Mouse (Mus musculus) T-helper 2 cell (primary cell): Measurements from ENCODE around the gene Pllp.

Experiments
- in situ Hi-C: fragments of 300-600 bp; cut with MboI, MseI; formaldehyde crosslinking; loops from one replicate; pipeline ENCODE4 v1.15.1; 2025; ENCODE audit warnings: high pct_unique_total_duplicates

Gene Pllp

DNA sequence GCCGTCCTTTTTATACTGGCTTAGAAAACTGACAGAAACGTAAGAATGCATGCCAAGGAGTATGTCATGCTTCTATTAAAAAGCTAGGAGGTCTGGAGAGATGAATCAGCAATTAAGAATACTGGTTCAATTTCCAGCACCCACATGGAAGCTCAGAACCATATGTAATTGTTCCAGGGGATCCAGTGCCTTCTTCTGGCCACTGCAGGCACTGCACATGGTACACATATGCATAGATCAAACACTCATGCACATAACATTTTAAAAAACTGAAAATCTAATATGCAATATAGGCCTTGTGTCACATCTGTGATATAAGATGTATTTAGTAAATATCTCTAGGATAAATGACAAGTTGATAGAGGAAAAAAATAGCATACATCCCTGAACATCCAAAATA, 38.0 kb downstream of the Pllp start:
- in situ Hi-C loops: no loop called here

DNA sequence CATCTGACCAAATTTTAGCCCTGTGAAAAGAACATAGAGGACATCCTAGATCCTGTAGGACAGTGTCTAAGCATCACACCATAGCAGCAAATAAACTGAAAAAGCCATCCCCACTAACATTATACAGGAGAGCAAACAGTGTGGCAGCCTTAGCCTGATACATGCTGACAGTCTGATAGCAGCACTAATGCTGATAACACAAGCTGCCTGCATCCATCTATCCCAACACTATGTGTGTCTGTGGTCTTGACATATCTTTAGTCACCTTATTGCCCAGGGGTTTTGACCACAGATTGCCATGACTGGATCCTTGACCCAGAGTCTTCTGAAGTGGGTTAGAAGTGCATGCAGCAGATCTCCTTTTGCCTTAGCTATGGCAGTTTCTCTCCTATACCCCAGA, 41.1 kb downstream of the Pllp start:
- in situ Hi-C loops: no loop called here

DNA sequence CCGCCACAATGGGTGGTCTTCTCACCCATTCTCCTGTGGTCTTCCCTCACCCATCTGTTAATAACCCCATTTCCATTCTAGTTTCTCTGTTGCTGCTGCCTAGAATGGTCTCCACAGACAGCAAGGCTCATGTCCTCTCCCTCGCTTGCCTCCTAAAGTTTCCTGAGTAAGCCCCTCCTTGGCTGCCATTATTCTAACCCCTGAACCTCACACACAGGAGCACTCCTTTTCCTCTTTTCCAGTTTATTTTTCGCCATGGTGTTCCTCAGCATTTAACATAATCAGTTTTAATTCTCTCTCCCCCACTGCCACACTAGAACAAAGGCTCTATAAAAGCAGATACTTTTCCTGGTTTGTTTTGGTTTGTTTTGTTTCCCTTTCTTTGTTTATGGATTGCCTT, 43.1 kb downstream of the Pllp start:
- in situ Hi-C loops: no loop called here

DNA sequence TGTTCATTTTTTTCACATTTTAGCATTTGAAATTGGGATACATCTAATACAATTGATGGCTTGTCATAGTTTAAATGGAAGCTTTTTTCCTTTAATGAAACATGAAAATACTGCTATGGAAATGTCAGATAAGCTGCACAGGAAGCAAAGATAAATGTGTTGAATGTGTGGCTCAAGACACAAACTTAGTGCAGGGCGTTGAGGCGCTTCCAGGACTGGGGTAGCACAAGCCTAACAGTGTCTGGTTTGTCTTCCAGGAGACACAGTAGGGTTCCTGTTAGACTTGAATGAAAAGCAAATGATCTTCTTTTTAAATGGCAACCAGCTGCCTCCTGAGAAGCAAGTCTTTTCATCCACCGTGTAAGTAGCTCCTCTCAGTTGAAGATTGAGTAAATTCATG, 46.6 kb downstream of the Pllp start:
- in situ Hi-C loops: no loop called here

DNA sequence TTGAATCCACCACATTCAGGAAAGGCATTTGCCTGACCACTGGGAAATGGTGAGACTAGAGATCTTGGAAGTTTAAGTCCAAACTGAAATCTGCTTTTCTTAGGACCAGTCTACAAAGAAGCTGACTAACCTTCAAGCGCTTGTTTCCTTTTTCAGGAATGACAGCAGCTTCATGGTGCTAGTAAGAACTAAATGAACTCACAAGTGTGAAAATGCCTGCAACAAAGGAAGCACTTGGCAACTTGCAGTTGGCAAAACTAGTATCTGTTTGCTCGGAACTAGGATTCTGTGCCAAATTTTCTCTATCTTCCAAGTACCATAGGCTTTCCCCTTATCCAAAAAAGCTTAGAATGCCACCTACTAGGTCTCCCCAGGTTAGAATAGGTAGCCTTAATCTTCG, 49.9 kb downstream of the Pllp start:
- in situ Hi-C loops: no loop called here

DNA sequence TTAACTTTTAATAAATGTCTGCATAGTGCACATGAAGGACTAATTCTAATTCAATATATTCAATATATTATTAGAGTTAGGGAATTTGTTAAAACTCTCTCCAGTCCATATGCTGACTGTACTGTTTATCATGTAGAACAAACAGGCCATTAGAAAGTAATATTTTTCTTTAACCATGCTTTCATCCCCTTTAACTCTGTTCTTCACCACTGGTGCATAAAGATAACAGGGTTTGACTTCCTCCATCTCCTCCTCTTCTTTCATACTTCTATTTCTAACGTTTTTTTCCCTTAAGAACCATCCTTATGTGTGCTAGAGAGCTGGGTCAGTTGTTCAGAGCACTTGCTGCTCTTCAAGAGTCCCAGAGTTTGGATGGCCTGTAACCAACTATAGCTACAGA, 50.9 kb downstream of the Pllp start:
- in situ Hi-C loops: no loop called here

DNA sequence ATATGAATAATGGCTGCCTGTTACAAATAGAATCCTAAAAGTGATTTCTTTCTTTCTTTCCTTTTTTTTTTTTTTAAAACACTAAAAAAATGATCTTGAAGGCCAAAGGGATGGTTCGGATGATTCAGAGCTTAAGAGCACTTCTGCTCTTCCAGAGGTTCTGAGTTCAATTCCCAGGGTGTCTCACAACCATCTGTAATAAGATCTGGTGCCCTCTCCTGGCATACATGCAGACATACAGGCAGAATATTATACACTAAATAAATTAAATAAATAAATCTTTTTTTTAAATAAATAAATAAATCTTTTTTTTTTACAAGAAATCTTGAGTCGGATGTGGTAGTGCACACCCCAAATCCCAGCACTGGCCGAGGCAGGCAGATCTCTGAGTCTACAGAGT, 54.1 kb downstream of the Pllp start:
- in situ Hi-C loops: no loop called here

DNA sequence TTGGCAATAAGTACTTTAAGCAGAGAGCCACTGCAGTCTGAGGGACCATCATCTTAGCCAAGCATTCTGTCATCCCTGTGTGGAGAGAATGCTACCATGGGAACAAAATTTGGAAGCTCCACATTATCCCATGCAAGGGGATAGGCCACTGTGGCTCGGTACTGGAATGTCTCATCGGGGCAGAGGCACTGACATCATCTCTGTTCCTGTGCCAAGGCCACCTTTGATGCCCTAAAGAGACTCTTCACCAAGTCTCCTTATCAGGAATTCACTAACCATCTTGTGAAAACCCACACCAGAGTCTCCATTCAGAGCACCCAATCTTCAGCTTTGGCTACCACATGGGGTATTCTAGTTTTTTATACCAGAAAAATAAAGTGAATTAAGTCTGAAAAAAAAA, 54.9 kb downstream of the Pllp start:
- in situ Hi-C loops: no loop called here

DNA sequence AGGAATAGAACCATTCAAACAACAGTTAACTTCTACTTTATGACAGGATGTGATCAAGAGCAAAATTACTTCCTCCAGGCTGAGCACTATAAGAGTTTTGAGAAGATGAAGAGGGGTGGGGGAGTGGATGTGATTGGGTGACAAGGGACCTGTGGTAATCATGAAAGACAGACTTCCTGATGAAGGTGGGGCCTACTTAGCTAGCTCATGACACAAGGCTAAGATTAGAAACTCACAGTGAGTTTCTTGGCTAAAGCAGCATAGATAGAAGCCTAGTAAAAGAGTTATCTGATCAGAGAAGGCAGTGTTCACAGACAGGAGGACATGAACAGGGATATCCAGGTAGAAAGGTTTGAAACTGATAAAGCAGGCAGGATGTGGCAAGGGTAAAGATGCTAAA, 61.9 kb downstream of the Pllp start:
- in situ Hi-C loops: no loop called here

DNA sequence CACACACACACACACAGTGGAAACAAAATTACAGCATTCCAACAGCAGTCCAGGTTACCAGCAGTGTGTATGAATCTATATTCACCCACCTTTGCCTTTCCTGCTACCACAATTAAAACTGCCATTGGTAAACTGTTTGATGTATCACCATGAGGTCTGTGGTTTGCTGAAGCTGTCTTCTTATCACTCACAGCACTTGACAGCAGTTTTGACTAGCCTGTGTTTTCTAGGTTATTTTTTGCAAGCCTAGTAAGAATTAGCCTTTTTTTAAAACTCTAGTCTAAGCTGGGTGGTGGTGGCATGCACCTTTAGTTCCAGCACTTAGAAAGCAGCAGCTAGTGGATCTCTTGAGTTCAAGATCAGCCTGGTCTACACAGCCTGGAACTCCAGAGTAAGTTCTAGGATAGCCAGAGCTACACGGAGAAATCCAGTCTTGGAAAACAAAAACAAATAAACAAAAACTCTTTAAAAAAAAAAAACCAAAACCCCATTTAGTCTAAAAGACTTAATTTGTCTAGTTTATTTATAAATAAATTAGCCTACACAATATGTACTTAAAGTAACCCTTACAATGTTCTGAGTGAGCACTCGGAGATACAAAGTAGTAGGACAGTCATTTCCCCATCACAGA, 62.4 kb downstream of the Pllp start:
- in situ Hi-C loops: no loop called here
